Mouse (Mus musculus): Measurements from ENCODE around the gene Pias3.

DNA sequence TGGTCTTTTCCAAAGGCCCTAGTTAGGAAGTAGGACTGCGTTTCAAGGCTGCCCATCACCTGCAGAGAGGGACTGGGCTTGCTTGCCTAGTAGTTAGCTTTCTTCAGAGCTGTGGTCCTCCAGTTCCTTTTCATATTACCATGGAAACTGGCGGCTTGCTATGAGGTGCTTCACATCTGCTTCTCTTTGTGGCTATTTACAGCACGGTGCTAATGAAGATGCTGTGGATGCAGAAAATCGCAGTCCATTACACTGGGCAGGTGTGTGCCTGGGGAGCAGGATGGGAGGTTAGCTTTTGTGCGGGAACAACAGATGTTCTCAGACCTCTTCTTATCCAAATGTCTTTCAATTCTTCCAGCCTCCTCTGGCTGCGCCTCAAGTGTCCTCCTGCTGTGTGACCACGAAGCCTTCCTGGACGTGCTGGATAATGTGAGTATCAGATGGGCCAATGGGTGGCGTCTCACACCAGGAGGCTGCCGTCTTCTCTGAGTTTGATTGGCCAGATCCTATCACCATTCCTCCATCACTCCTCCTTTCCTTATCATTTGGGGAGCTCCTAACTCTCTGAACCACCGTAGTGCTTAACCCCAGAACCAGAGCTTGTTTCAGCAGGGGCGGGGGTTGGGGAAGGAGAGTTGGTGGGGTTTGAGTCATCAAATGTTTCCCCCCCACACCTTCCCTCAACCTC, 15.8 kb upstream of the Pias3 start:
- TF ChIP-seq POU5F1 (IDR thresholded peaks at IDR 0.05; ENCODE audit: borderline replicate concordance, low read length) (no peak), CTCF (conservative IDR thresholded peaks at IDR 0.05; ENCODE audit: low read length) (no peak)
